19 mouse cellular contexts compared by ENCODE assay signal in the genomic region with DNA sequence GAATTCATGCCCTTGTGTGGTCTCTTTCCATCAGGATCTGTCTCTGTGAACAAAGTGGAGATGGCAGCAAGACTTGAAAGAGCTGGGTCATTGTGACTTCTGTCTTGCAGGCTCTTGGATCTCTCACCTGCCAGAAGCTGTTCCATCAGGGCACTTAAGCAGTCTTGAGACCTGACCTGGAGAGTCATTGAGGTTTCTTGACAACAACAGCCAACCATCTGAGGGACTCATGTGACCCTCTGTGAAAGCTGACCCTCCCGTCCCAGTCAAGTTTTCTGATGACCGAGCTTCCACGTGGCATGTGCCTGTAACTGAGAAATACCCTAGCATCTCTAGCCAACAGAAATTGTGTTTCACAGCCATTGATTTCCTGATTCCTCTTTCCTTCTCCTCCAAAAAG. TPM values are rescaled to one million over a fixed set of nuclear protein-coding genes. Genes with fewer than 3 reads are reported as not detected.
"Had no signal": no experiment of that assay in that cellular context is flagged by ENCODE, and none has a peak within 500 bp of the region (broad histone marks: within the 10 kb centered on the region; RNA-seq: fewer than 3 reads in every experiment).

No protein-coding gene starts in this region.

- H3K36me3 ChIP-seq: kidney, embryonic 15.5 days; limb, embryonic 12.5 days; limb, embryonic 15.5 days had no signal

- H3K9ac ChIP-seq: kidney, embryonic 15.5 days; limb, embryonic 12.5 days; limb, embryonic 15.5 days; liver, embryonic 14.5 days; liver, postnatal 0 days; midbrain, embryonic 13.5 days; neural tube, embryonic 13.5 days had no signal

- H3K27ac ChIP-seq: kidney, embryonic 15.5 days; left cerebral cortex, adult 2 months; limb, embryonic 12.5 days; limb, embryonic 15.5 days; liver, embryonic 14.5 days; midbrain, embryonic 10.5 days; midbrain, embryonic 13.5 days; neural tube, embryonic 13.5 days had no signal

- H3K9me3 ChIP-seq: kidney, embryonic 15.5 days; limb, embryonic 12.5 days; limb, embryonic 15.5 days; megakaryocyte, embryonic 14.5 days; midbrain, embryonic 10.5 days; midbrain, embryonic 13.5 days; neural tube, embryonic 13.5 days had no signal

- DNase-seq: kidney, adult 11 months; kidney, adult 8-10 months; kidney, postnatal 10 days; layer of hippocampus, postnatal 36 days; liver, postnatal 0 days; thymus, adult 18-20 months; thymus, postnatal 14 days; thymus, postnatal 4 days had no signal

- ATAC-seq: inflammation-experienced regulatory T-cells, adult 6 months; liver, postnatal 0 days; midbrain, embryonic 13.5 days had no signal

RNA-seq across cellular contexts. Expression of a gene that starts 30.1 kb away (rescaled TPM):
- polyA plus RNA-seq: inflammation-experienced regulatory T-cells, adult 6 months; liver, postnatal 0 days; spleen, adult 2 months had no signal
